Mouse (Mus musculus): ENCODE data around the gene Dhps.

The Dhps gene

DNA sequence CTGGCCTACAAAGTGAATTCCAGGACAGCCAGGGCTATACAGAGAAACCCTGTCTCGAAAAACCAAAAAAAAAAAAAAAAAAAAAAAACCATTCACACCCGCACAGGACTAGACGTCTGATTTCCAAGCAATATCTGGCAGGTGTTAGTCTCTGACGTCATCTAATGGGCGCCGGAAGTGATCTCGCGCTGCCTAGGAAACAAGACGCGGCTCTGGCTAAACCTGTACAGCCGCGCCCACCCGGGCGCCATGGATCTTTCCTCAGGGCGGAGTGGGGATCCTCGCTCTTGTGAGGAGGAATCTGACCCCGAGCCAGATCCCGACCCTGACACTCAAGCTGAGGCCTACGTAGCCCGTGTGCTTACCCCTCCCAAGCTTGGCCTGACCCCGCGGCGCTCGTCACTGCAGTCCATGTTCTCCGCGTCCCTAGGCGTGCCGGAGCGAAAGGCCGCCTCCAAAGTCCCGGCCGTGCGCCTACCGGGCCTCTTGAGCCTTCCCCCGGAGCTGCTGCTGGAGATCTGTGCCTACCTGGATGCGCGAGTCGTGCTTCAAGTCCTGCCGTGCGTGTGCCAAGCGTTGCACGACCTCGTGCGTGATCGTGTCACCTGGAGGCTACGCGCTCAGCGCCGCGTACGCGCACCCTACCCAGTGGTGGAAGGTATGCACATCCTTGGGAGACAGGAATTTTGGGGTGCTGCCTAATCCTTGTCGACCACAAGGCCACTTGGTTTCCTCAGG lies 11.5 kb upstream of the Dhps start, which contains the start of gene Fbxw9:
Gene Fbxw9 (plus strand): TSS at position 177 of the 738 bp plus-strand sequence.
- peak; percentile 93 for DNase-seq (ENCODE audit: low read depth, low spot score)

DNA sequence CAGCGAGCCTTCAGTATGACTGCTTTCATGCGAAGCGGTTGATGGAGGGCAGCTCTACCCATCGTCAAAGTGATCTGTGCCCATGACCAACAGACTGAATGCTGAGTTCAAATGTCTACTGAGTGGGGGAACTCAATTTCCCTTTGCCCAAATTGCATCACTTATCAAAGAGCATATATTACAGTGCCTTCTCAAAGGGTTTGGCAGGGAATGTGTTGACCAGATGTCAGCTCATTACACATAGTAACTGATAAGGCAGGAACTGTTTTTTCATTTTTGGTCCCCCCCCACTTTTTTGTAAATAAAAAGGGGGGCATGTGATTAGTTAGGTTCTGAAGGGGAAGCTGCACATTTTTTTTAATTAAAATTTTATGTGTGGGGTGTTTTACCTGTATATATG lies 9.0 kb upstream of the Dhps start:
- no peak for DNase-seq (ENCODE audit: low read depth, low spot score)

DNA sequence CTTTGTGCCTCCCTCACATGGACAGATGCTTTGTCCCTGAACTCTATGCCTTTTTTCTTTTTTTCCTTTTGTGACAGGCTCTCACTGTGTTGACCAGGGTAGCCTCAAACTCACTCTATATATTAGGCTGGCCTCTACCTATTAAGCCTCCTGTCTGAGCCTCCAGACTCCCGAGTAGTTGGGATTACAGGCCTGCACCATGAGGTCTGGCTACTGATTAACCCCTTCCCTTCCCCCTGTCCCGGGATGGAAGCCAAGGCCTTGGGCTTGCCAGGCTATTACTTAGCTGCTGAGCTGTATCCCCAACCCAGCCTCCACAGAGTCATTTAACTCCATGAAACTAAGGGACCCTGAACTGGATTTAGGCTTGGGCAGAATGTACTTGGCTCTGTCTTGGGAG lies 6.3 kb upstream of the Dhps start:
- DNase-seq (ENCODE audit: low read depth, low spot score) = no peak

GRCm38 (mm10) chr8:85067155-85067554 lies 4.4 kb upstream of the Dhps start:
- DNase-seq (ENCODE audit: low read depth, low spot score) = no peak

- DNase-seq (ENCODE audit: low read depth, low spot score) = no peak
Observed at GRCm38 (mm10) chr8:85067982-85068381, 3.6 kb upstream of the Dhps start, which contains the start of gene Gm5741. Gene Gm5741, minus strand, starts transcription at chr8:85067982.

DNA sequence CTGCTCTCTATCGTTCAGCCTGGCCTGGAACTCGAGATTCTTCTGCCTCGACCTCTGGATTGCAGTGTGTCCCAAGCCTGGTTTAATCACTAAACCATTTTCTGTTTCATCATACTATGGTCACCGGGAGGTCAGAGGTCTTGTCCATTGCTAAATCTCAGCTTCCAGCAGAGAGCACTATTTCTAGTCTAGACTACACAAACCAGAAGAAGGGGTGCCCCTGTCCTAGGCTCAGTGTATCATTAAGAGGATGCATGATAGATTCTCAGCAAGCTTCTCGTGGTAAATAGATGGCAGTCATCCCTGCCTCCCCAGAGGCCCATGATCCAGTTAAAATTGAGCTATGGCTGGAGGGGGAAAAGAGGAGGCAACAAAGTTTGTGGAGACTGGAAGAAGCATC lies 516 bp upstream of the Dhps start:
- no peak for DNase-seq (ENCODE audit: low read depth, low spot score)

- no peak for DNase-seq (ENCODE audit: low read depth, low spot score)
Observed at GRCm38 (mm10) chr8:85072364-85072929, 890 bp downstream of the Dhps start.

GRCm38 (mm10) chr8:85073041-85073612 lies 1.6 kb downstream of the Dhps start:
- DNase-seq (ENCODE audit: low read depth, low spot score) = no peak

DNA sequence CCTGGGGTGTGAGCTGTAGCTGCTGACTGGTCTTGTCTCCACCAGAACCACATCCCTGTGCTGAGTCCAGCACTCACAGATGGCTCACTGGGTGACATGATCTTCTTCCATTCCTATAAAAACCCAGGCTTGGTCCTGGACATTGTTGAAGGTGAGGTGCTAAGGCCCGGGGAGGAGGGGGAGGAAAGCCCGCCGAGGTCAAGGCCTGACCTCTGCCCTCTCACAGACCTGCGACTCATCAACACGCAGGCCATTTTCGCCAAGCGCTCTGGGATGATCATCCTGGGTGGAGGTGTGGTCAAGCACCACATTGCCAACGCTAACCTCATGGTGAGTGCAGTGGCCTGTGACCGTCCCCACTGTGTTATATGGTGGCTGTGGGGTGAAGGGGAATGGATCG lies 2.6 kb downstream of the Dhps start:
- no peak for DNase-seq (ENCODE audit: low read depth, low spot score)

- DNase-seq (ENCODE audit: low read depth, low spot score) = no peak
Observed at GRCm38 (mm10) chr8:85074617-85075016, 3.1 kb downstream of the Dhps start.

GRCm38 (mm10) chr8:85076001-85076400 lies 4.4 kb downstream of the Dhps start:
- DNase-seq (ENCODE audit: low read depth, low spot score) = no peak

GRCm38 (mm10) chr8:85076993-85077392 lies 5.4 kb downstream of the Dhps start:
- peak; percentile 83 for DNase-seq (ENCODE audit: low read depth, low spot score)

DNA sequence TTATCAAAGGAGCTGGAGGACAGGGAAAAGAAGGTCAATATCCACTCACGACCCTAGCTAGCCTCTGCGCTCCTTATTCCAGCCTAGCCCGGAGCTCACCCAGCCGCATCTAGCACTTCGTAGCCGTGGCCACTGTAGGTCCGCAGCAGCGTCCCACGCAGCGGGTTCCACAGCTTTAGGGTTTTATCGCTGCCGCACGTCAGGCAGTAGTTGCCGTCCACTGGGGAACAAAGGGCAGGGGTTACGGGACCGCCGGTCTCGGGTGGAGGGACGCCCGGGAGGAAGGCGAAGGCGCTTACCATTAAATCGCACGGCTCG lies 8.6 kb downstream of the Dhps start:
- no peak for DNase-seq (ENCODE audit: low read depth, low spot score)

GRCm38 (mm10) chr8:85080532-85081215 lies 9.1 kb downstream of the Dhps start, which contains the start of gene Wdr83os:
Gene Wdr83os, plus strand, starts transcription at chr8:85080740.
- DNase-seq (ENCODE audit: low read depth, low spot score) = peak; percentile 85

- DNase-seq (ENCODE audit: low read depth, low spot score) = peak; percentile 71
Observed at GRCm38 (mm10) chr8:85081216-85081555, 9.6 kb downstream of the Dhps start, which contains the start of gene Wdr83. Gene Wdr83, minus strand, starts transcription at chr8:85081306.

- DNase-seq (ENCODE audit: low read depth, low spot score) = peak; percentile 30
Observed at GRCm38 (mm10) chr8:85082169-85082568, 10.6 kb downstream of the Dhps start.

DNA sequence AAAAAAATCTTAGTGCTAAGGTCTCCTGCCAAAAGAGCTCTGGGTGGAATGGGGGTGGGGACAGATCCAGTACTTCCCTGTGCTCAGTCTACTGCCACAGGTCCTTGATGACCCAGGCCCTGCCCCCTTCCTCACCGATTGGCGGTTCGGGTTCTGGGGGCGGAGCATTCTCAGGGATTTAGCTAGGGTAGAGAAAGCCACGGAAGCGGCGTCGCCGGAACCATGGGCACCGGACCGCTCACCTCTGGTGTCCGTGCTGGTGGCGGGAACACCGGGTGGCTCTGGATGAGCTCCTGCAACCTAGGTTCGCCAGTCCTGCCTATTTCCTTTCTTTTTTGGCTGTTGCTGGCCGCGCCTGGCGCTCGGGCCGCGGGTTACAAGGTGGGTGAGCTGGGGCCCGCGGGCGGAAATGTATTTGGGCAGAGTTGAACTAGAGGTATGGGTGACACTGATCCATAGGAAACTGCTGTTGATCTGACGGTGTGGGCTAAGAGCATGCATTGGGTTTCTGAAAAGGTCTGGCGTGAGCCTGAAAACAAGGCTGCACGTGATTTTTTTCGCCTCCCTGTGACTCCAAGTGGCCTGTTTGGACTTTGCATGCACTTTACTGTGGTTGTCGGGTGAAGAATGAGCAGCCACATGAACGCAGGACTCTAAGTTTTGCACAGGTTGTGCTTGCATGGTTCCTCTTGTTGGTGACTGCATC lies 11.7 kb downstream of the Dhps start, which contains the start of gene Man2b1:
Gene Man2b1 (plus strand): TSS at position 163 of the 706 bp plus-strand sequence.
- DNase-seq (ENCODE audit: low read depth, low spot score) = peak; percentile 92

- no peak for DNase-seq (ENCODE audit: low read depth, low spot score)
Observed at GRCm38 (mm10) chr8:85084633-85085032, 13.1 kb downstream of the Dhps start.

DNA sequence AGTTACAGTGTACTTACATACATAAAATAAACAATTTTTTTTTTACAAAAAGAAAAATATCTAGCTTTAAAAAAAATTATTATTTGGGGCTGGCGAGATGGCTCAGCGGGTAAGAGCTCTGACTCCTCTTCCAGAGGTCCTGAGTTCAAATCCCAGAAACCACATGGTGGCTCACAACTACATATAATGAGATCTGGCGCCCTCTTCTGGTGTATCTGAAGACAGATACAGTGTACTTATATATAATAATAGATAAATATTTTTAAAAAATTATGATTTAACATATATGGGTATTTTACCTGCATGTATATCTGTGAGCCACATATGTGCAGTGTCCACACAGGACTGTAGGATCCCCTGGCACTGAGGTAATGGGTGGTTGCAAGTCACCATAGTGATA lies 14.7 kb downstream of the Dhps start:
- peak; percentile 45 for DNase-seq (ENCODE audit: low read depth, low spot score)

- DNase-seq (ENCODE audit: low read depth, low spot score) = no peak
Observed at GRCm38 (mm10) chr8:85088771-85089170, 17.2 kb downstream of the Dhps start.

GRCm38 (mm10) chr8:85090856-85091255 lies 19.3 kb downstream of the Dhps start:
- DNase-seq (ENCODE audit: low read depth, low spot score) = no peak
